Mouse (Mus musculus) Muller cell, postnatal 12 days (primary cell): ENCODE measurements around the gene Gm5141.
"Not testable (repeated sequence)": the region's sequence is repeated elsewhere in the genome, so short reads cannot be mapped to it uniquely, and the experiment has no call there.

Experiments
- DNase-seq: peaks from one replicate; pipeline ENCODE4 v3.0.0-alpha.2; 2015; ENCODE audit errors: inconsistent ontology term

Gene Gm5141

DNA sequence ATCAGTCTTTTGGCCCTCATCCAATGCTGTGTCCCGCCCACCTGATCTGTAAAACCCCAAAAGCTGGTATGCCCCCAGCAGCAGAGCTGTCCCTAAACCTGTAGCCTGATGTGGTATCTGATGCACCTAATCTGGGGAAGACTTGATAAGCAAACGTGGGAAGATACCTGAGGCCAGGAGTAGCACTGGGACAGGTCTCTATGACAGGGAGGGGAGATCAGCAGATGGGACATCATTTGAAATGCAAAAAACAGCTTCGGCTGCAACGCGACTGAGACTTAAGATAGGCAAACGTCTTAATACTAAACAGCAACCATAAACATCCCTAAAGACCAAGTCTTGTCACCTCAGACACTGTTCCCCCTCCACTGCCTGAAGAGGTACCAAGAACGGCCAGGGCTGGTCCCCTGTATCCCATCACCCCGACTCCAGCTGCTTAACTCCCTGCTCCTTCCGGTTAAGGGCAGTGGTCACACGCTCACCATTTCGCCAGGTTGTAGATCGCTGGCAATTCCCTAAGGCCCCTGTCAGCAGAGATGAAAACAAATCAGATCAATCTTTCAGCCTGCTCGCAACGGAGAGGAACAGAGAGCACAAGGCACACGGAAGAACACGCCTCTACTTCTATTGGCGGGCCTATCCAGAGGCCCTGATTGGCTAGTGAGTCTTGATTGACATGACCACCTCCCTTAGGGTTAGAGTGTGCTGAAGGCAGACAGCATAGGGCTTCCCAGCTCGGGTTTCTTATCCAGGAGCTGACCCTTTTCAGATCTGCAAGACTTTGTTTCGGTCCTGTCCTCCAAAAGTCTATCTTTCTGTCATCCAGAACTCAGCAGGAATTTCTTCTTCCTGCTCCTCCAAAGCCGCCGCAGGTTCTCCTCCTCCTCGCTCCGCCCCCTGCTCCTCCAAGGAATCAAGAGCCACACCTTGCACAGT, at the start of gene Gm5141:
Gene Gm5141 (minus strand): TSS at position 610 of the 936 bp plus-strand sequence.
- peak; percentile 32 for DNase-seq

DNA sequence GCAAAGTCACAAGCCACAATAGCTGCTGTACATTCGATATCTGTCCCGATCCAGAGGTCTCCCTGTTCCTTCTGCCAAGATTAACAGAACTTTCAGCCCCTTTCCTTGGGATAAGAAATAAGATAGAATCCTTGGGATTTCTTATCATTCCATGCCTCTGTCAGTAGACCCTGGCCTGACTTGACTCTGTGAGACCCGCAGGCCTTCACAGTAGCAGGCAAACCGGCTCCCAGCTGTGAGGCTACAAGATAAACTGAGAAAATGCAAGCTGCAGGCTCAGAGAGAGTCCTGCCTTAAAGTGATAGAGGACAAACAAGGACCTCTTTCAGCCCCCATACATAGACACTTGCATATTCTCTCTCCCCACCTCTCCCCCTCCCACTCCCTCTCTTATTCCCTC, 47.7 kb upstream of the Gm5141 start:
- DNase-seq, result no peak

DNA sequence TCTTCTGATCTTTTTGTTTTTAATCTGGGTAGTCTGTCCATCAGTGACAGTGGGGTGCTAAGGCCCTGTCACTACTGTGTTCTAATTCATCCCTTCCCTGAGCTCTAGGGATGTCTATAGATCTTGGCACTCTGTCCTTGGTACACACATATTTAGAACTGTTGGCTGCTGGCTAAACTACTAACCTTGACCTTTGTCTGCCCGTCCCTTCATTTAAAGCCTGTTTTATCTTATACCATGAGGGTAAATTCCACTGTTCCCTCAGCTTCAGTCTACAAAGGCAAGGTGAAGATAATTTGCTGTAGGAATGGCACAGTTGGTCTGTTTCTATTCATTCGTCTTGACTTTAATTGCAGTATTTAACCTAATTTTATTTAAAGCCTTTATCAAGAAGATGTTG, 46.6 kb upstream of the Gm5141 start:
- no peak for DNase-seq

DNA sequence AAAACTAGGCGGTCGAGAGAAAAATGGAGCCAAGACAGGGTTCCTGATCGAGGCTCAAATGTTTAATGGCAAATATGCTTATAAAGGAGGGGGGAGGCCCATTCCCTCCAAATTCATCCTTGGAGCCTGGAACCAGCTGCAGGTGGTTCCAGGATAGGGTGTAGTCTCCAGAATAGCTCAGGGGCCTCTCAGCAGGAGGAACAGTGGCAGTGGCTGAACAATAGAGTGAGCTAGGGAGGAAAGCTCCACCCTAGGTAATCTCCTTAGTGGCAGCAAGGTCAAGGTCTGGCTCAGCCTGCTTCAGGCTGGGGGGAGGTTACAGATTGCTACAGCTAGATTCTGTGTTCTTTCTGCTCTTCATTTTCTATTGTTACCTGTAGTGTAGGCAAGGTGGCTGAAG, 30.1 kb upstream of the Gm5141 start:
- DNase-seq, result not testable (repeated sequence)

DNA sequence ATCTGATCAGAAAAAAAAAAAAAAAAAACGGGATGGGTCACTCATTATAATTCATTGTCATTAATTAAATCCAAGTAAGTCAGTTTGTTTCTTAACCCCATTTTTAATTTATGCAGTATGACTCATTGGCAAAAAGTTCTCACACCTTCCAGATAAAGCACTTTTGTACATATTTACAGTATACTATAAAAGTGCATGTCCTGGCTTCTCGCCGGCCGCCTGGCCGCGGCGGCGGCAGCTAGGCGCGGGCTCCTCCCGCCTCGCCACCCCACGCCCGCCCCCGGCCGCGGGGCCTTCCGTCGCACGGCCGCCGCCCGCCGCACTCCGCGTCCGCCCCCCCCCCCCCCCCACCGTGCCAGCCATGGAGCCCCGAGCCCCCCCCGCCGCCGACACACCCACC, 27.1 kb upstream of the Gm5141 start:
- peak; percentile 6 for DNase-seq

DNA sequence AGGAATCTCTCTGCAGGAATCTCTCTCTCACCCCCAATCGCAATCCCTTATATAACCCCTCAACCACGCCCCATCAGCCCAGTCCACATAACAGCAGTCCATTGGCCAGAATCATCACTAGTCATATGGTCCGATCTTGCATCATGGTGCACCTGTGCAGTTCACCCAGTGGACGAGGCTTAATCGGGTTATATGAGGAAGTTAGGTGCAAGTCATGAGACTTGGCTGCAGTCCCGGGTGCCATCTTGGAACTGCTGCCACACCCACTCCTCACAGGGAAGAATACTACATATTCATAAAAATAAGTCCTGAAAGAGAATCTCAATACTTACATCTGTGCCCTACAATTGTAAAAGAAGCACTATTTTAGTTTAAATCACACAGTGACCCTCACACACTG, 22.4 kb upstream of the Gm5141 start:
- DNase-seq, result not testable (repeated sequence)

DNA sequence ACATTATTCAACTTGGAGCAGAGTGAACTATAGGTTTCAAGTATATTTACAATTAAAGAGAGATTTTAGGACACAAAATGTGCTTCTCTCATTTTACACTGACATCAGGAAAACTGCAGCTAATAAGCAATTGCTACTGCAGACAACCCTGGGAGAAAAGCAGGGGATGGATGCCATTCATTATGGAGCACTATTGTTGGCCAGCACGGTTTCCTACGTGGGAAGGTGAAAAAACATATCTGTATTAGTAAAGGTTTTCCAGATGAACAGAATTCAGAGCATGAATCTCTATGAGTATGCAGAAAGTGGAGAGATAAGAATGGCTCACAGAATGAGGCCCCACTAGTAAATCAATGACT, 506 bp upstream of the Gm5141 start:
- not testable (repeated sequence) for DNase-seq

DNA sequence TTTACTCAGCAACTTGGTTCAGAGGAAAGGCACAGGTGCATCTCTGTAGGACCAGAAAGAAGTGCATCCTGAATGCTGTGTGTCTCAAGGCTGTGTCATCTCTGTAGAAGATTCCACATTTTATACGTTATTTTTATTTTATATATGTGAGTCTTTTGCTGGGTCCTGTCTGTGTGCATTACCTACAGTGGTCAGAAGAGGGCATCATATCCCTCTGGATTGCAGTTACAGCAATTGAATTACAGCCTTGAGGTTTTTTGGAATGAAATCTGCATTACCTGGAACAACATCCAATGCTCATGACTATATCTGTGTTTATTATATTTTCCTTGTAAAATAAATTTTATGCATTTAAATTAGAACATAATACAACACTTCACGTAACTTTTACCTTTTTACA, 21.8 kb downstream of the Gm5141 start:
- DNase-seq, result peak; percentile 2

DNA sequence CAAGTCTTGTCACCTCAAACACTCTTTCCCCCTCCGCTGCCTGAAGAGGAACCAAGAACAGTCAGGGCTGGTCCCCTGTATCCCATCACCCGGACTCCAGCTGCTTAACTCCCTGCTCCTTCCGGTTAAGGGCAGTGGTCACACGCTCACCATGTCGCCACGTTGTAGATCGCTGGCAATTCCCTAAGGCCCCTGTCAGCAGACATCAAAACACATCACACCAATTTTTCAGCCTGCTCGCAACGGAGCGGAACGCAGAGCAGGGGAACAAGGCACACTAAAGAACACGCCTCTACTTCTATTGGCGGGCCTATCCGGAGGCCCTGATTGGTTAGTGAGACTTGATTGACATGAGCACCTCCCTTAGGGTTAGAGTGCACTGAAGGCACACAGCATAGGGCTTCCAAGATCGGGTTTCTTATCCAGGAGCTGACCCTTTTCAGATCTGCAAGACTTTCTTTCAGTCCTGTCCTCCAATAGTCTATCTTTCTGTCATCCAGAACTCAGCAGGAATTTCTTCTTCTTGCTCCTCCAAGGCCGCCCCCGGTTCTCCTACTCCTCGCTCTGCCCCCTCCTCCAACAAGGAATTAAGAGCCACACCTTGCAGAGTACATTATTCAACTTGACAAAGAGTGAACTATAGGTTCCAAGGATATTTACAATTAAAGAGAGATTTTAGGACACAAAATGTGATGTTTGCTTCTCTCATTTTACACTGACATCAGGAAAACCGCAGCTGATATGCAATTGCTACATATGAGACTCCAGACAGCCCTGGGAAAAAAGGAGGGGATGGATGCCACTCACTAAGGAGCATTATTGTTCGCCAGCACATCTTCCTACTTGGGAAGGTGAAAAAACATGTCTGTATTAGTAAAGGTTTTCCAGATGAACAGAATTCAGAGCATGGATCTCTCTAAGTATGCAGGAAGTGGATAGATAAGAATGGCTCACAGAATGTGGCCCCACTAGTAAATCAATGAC, 24.9 kb downstream of the Gm5141 start, which contains the start of gene Platr25:
Gene Platr25 (minus strand): TSS at position 278 of the 984 bp plus-strand sequence.
- peak; percentile 67 for DNase-seq

DNA sequence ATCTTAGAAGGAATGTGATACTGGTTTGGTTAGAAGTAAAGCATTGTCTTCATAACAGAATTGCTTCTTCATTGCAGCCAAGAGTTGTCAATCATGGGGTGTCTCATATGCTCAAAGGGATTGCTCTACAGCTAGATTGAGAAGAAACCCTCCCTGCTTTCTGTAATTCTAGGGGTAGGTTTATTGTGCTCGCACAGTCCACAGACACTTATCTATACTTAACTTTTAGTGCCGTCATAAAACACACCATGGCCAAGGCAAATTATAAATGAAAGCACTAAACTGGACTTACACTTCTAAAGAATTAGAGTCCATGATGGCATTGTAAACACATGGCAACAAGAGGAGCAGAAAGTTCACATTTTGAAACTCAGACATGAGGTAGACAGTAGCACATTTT, 52.3 kb downstream of the Gm5141 start:
- no peak for DNase-seq
